Mouse (Mus musculus): ENCODE measurements at regions not wholly inside any gene's neighbourhood (a gene's known extent, or its start where the extent isn't known, plus 50 kb on each side); places are given as distances from the start of the nearest gene placed in this dataset.

DNA sequence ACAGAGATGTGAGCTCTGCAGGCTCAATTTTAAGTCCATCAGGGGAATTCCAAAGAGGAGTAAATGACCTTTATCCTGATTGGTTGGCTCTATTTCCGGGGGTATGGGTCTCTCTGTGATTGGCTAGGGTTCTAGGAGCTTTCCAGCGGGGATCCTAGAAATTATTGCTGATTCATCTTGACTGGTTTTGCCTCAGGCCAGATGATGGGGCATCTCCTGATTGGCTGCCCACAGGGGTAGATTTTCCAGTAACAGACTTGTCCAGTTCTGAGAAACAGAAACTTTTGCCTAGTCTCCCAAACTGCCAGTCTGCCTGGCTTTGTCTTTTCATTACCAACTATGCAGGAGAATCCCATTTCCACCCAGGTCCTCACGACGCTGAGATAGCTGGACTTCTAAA lies 301.3 kb downstream of the Ins1 start:
- no peak for DNase-seq (ENCODE audit: low spot score in 2 of 2)

- no peak for DNase-seq (ENCODE audit: low spot score in 2 of 2)
Observed at GRCm38 (mm10) chr19:52534758-52535157, 270.7 kb downstream of the Ins1 start.

DNA sequence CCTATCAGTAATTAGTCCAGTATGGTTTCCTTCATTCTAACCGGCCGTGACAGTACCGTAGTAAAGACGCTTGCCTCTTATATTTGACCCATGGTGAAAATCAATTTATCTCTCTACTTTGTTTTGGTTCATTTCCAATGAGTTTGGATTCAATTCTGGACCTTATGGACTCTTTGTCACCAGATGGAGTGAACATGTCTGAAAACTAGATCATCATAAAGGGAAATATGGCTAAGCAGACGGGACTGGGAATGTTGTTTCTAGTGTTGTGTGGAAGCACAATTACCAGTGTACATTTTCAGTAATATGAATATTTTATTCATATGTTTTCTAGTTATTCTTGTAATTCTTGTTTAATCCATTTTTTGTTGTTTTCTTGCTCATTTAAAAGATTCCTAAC lies 261.4 kb downstream of the Ins1 start:
- no peak for DNase-seq (ENCODE audit: low spot score in 2 of 2)

DNA sequence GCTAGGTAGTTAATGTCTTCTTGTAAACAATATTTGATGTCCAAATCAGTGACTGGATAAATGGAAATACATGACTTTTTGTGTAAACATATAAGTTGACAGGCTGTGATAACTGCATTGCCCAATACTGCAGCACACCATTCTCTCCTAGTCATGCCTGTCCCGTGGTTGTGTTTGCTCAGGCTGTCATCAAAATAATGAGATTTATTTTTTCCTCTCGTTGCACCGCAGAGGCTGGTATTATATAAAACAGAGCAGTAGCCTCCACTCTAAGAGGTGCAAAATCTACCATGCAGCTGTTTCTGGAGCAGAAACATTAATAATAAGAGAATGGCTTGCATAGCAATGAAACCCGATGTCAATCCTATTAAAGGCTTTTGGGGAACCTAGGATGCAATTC lies 239.2 kb downstream of the Ins1 start:
- DNase-seq (ENCODE audit: low spot score in 2 of 2): no peak
